Mouse (Mus musculus): ENCODE results near the gene Ssh3.
A peak's percentile ranks its signal among the peaks of the same experiment; 100 is the strongest.

Ssh3 gene

GRCm38 (mm10) chr19:4244775-4245174 is 24.2 kb downstream of the Ssh3 start:
- no peak for DNase-seq (ENCODE audit: low spot score in 2 of 2)

GRCm38 (mm10) chr19:4242416-4242815 is 26.6 kb downstream of the Ssh3 start:
- no peak for DNase-seq (ENCODE audit: low spot score in 2 of 2)

GRCm38 (mm10) chr19:4240247-4240668 is 28.7 kb downstream of the Ssh3 start:
- DNase-seq (ENCODE audit: low spot score in 2 of 2), result no peak

- no peak for DNase-seq (ENCODE audit: low spot score in 2 of 2)
Observed at GRCm38 (mm10) chr19:4234548-4234947, 34.4 kb downstream of the Ssh3 start.

GRCm38 (mm10) chr19:4232651-4233050 is 36.3 kb downstream of the Ssh3 start:
- DNase-seq (ENCODE audit: low spot score in 2 of 2), result no peak

- DNase-seq (ENCODE audit: low spot score in 2 of 2), result no peak
Observed at GRCm38 (mm10) chr19:4232186-4232572, 36.8 kb downstream of the Ssh3 start.

- peak; percentile 98 to 99 for DNase-seq (ENCODE audit: low spot score in 2 of 2)
Observed at GRCm38 (mm10) chr19:4231253-4232185, 37.5 kb downstream of the Ssh3 start, which contains the start of gene Pold4. Gene Pold4 (plus strand): TSS chr19:4231899.

- DNase-seq (ENCODE audit: low spot score in 2 of 2), result peak; percentile 31 to 45
Observed at GRCm38 (mm10) chr19:4230415-4230814, 38.6 kb downstream of the Ssh3 start.

- DNase-seq (ENCODE audit: low spot score in 2 of 2), result no peak
Observed at GRCm38 (mm10) chr19:4229451-4230076, 39.4 kb downstream of the Ssh3 start.

- DNase-seq (ENCODE audit: low spot score in 2 of 2), result no peak
Observed at GRCm38 (mm10) chr19:4228891-4229290, 40.1 kb downstream of the Ssh3 start.

- peak; percentile 66 to 83 for DNase-seq (ENCODE audit: low spot score in 2 of 2)
Observed at GRCm38 (mm10) chr19:4227894-4228678, 40.9 kb downstream of the Ssh3 start.

GRCm38 (mm10) chr19:4227446-4227845 is 41.5 kb downstream of the Ssh3 start:
- DNase-seq (ENCODE audit: low spot score in 2 of 2), result no peak

- no peak for DNase-seq (ENCODE audit: low spot score in 2 of 2)
Observed at GRCm38 (mm10) chr19:4226779-4227178, 42.2 kb downstream of the Ssh3 start.

- DNase-seq (ENCODE audit: low spot score in 2 of 2), result no peak
Observed at GRCm38 (mm10) chr19:4222165-4222564, 46.8 kb downstream of the Ssh3 start.

- DNase-seq (ENCODE audit: low spot score in 2 of 2), result peak in 1 of 2 experiments; percentile 28
Observed at GRCm38 (mm10) chr19:4220957-4221743, 47.8 kb downstream of the Ssh3 start.

GRCm38 (mm10) chr19:4220416-4220815 is 48.6 kb downstream of the Ssh3 start:
- no peak for DNase-seq (ENCODE audit: low spot score in 2 of 2)

GRCm38 (mm10) chr19:4219943-4220342 is 49.0 kb downstream of the Ssh3 start:
- no peak for DNase-seq (ENCODE audit: low spot score in 2 of 2)

- DNase-seq (ENCODE audit: low spot score in 2 of 2), result no peak
Observed at GRCm38 (mm10) chr19:4218784-4219183, 50.2 kb downstream of the Ssh3 start.

- DNase-seq (ENCODE audit: low spot score in 2 of 2), result no peak
Observed at GRCm38 (mm10) chr19:4218293-4218692, 50.7 kb downstream of the Ssh3 start.

- no peak for DNase-seq (ENCODE audit: low spot score in 2 of 2)
Observed at GRCm38 (mm10) chr19:4217855-4218254, 51.1 kb downstream of the Ssh3 start.

GRCm38 (mm10) chr19:4217140-4217539 is 51.8 kb downstream of the Ssh3 start:
- no peak for DNase-seq (ENCODE audit: low spot score in 2 of 2)

Data from heart, adult 9 months (tissue).